Mouse (Mus musculus) embryonic fibroblast, embryonic 13.5 days (primary cell): ENCODE results near the gene Bak1.

Experiments
- CTCF ChIP-seq: IDR thresholded peaks from 2 replicates; pipeline ENCODE4 v1.5.1; 2011; ENCODE audit warnings: mild to moderate bottlenecking, control low read depth, low read length, moderate library complexity, borderline replicate concordance; ENCODE audit not compliant: insufficient read depth
- POLR2A ChIP-seq: IDR thresholded peaks from 2 replicates; pipeline ENCODE4 v1.6.1; 2011; ENCODE audit warnings: low read depth, mild to moderate bottlenecking, control low read depth, low read length, moderate library complexity

DNA sequence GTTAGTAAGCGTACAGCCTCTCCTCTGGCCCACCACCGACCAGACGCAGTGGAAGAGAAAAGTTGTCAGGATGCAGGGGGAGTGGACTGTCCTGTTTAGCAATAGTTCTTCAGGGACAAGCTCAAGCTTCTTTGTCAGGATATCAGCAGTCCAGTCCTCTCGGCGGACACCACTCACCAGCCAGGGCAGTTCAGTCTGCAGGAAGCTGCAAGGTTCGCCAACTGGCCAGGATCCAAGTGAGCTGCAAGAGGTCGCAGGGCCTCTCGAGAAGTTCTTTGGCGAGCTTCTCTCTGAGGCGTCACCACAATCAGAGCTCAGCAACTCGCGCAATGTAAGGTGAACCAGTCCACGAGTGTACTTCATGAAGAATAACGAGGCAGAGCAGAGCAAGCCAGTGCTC lies 34.4 kb downstream of the Bak1 start:
- no peak for TF ChIP-seq CTCF
- TF ChIP-seq POLR2A: no peak
